ENCODE assay signal across 7 mouse cellular contexts in genomic region chr12:116077074-116077854, GRCm38 (mm10). TPM values are rescaled to one million over a fixed set of nuclear protein-coding genes. Genes with fewer than 3 reads are reported as not detected.
A peak's percentile ranks its signal among the peaks of the same experiment; 100 is the strongest.
DNase-seq lines count a peak whose midpoint lies in the region; ATAC-seq and TF ChIP-seq lines count a peak whose summit lies in the region.

TSS of gene Vipr2 (plus strand) at chr12:116077726.

- ATAC-seq in embryonic facial prominence, embryonic 15.5 days (ENCODE audit: insufficient number of reproducible peaks, low FRiP score, low TSS enrichment, low read depth), result peak; percentile 85
- peak; percentile 62 for ATAC-seq in heart, postnatal 0 days (ENCODE audit: insufficient read depth, low read depth)
- peak; percentile 93 for ATAC-seq in limb, embryonic 11.5 days (ENCODE audit: insufficient number of reproducible peaks, low FRiP score, low TSS enrichment, low read depth)
- ATAC-seq in stomach, embryonic 14.5 days (ENCODE audit: insufficient number of reproducible peaks, insufficient read depth, low FRiP score, low read depth), result peak; percentile 94

- peak within 1 kb of the TSS; percentile 44 for H3K9ac ChIP-seq in embryonic facial prominence, embryonic 15.5 days
- no peak within 1 kb of the TSS for H3K9ac ChIP-seq in heart, postnatal 0 days (replicated peaks; ENCODE audit: low read depth, low read length)
- peak within 1 kb of the TSS; percentile 67 for H3K9ac ChIP-seq in limb, embryonic 11.5 days (ENCODE audit: low read length)
- H3K9ac ChIP-seq in stomach, embryonic 14.5 days (replicated peaks; ENCODE audit: low read depth, low read length), result peak within 1 kb of the TSS; percentile 43

- no peak within 1 kb of the TSS for H3K27ac ChIP-seq in bone marrow macrophage, adult 2 months (ENCODE audit: insufficient read depth, low read depth, low read length)
- no peak within 1 kb of the TSS for H3K27ac ChIP-seq in embryonic facial prominence, embryonic 15.5 days (replicated peaks)
- no peak within 1 kb of the TSS for H3K27ac ChIP-seq in heart, postnatal 0 days (ENCODE audit: low read depth)
- no peak within 1 kb of the TSS for H3K27ac ChIP-seq in limb, embryonic 11.5 days (replicated peaks; ENCODE audit: low read depth, low read length)
- H3K27ac ChIP-seq in midbrain, embryonic 10.5 days (replicated peaks), result peak within 1 kb of the TSS; percentile 88
- no peak within 1 kb of the TSS for H3K27ac ChIP-seq in stomach, embryonic 14.5 days (ENCODE audit: low read length)

- TF ChIP-seq CTCF in bone marrow macrophage, adult 2 months (IDR thresholded peaks at IDR 0.05; ENCODE audit: low read depth, low read length), result no peak
- TF ChIP-seq CTCF in heart, postnatal 0 days (IDR thresholded peaks at IDR 0.05; ENCODE audit: low read depth), result no peak

- TF ChIP-seq POLR2A in bone marrow macrophage, adult 2 months (IDR thresholded peaks at IDR 0.05; ENCODE audit: borderline replicate concordance, low read depth, low read length), result no peak

- H3K4me3 ChIP-seq in bone marrow macrophage, adult 2 months (ENCODE audit: insufficient read depth, low read length), result peak within 1 kb of the TSS; percentile 64
- H3K4me3 ChIP-seq in embryonic facial prominence, embryonic 15.5 days (replicated peaks), result peak within 1 kb of the TSS; percentile 50
- H3K4me3 ChIP-seq in heart, postnatal 0 days (ENCODE audit: low read depth, low read length), result peak within 1 kb of the TSS; percentile 47
- peak within 1 kb of the TSS; percentile 50 for H3K4me3 ChIP-seq in limb, embryonic 11.5 days (ENCODE audit: low read depth, low read length)
- peak within 1 kb of the TSS; percentile 72 for H3K4me3 ChIP-seq in midbrain, embryonic 10.5 days
- H3K4me3 ChIP-seq in stomach, embryonic 14.5 days (ENCODE audit: low read depth, low read length), result peak within 1 kb of the TSS; percentile 54

- H3K9me3 ChIP-seq in embryonic facial prominence, embryonic 15.5 days (replicated peaks), result no peaks in the 10 kb centered on the region
- no peaks in the 10 kb centered on the region for H3K9me3 ChIP-seq in heart, postnatal 0 days (replicated peaks; ENCODE audit: control insufficient read depth, low read length)
- H3K9me3 ChIP-seq in limb, embryonic 11.5 days (ENCODE audit: control insufficient read depth, low read length), result no peaks in the 10 kb centered on the region
- H3K9me3 ChIP-seq in midbrain, embryonic 10.5 days (replicated peaks), result no peaks in the 10 kb centered on the region
- no peaks in the 10 kb centered on the region for H3K9me3 ChIP-seq in stomach, embryonic 14.5 days (ENCODE audit: control insufficient read depth, low read depth, low read length)

- no peak for TF ChIP-seq EP300 in heart, postnatal 0 days (IDR thresholded peaks at IDR 0.05; ENCODE audit: low read depth)

- DNase-seq in Muller cell, postnatal 12 days (ENCODE audit: inconsistent ontology term), result peak; percentile 63
- peak; percentile 13 for DNase-seq in heart, postnatal 0 days (ENCODE audit: low spot score)
- DNase-seq in limb, embryonic 11.5 days (ENCODE audit: low spot score), result peak; percentile 86
- DNase-seq in midbrain, embryonic 10.5 days (ENCODE audit: low spot score), result peak; percentile 84

- peaks cover 21% of the 10 kb centered on the region for H3K27me3 ChIP-seq in embryonic facial prominence, embryonic 15.5 days
- H3K27me3 ChIP-seq in heart, postnatal 0 days (ENCODE audit: control insufficient read depth, insufficient read depth, low read length), result peaks cover 29% of the 10 kb centered on the region
- peaks cover 5% of the 10 kb centered on the region; the same call in 1 of the 2 replicates for H3K27me3 ChIP-seq in limb, embryonic 11.5 days (ENCODE audit: control insufficient read depth, insufficient read depth, low read length)
- peaks cover 40% of the 10 kb centered on the region for H3K27me3 ChIP-seq in midbrain, embryonic 10.5 days (ENCODE audit: low read depth, poor library complexity, severe bottlenecking)
- no peaks in the 10 kb centered on the region for H3K27me3 ChIP-seq in stomach, embryonic 14.5 days (ENCODE audit: control insufficient read depth, insufficient read depth, low read length)

- H3K36me3 ChIP-seq in embryonic facial prominence, embryonic 15.5 days, result no peaks in the 10 kb centered on the region
- H3K36me3 ChIP-seq in heart, postnatal 0 days (replicated peaks; ENCODE audit: control insufficient read depth, insufficient read depth, low read length), result no peaks in the 10 kb centered on the region
- H3K36me3 ChIP-seq in limb, embryonic 11.5 days (ENCODE audit: control insufficient read depth, insufficient read depth, low read length), result no peaks in the 10 kb centered on the region
- H3K36me3 ChIP-seq in midbrain, embryonic 10.5 days, result no peaks in the 10 kb centered on the region
- no peaks in the 10 kb centered on the region for H3K36me3 ChIP-seq in stomach, embryonic 14.5 days (ENCODE audit: control insufficient read depth, insufficient read depth, low read length)

- H3K4me1 ChIP-seq in bone marrow macrophage, adult 2 months (ENCODE audit: control insufficient read depth, insufficient read depth, low read length), result no peaks in the 10 kb centered on the region
- peaks cover 4% of the 10 kb centered on the region; the same call in 1 of the 2 replicates for H3K4me1 ChIP-seq in embryonic facial prominence, embryonic 15.5 days
- H3K4me1 ChIP-seq in heart, postnatal 0 days (ENCODE audit: control insufficient read depth, insufficient read depth), result 0 out of 2 replicates have a peak, but pooled peaks cover 8% of the 10 kb centered on the region
- no peaks in the 10 kb centered on the region for H3K4me1 ChIP-seq in limb, embryonic 11.5 days (ENCODE audit: control insufficient read depth, insufficient read depth, low read length)
- H3K4me1 ChIP-seq in midbrain, embryonic 10.5 days, result peaks cover 17% of the 10 kb centered on the region
- 0 out of 2 replicates have a peak, but pooled peaks cover 3% of the 10 kb centered on the region for H3K4me1 ChIP-seq in stomach, embryonic 14.5 days (ENCODE audit: control insufficient read depth, insufficient read depth, low read length)

- peak within 1 kb of the TSS; percentile 90 for H3K4me2 ChIP-seq in embryonic facial prominence, embryonic 15.5 days (replicated peaks)
- H3K4me2 ChIP-seq in heart, postnatal 0 days (ENCODE audit: low read depth, low read length), result peak within 1 kb of the TSS; percentile 79
- peak within 1 kb of the TSS; percentile 90 for H3K4me2 ChIP-seq in limb, embryonic 11.5 days (ENCODE audit: low read depth, severe bottlenecking)
- peak within 1 kb of the TSS; percentile 80 for H3K4me2 ChIP-seq in stomach, embryonic 14.5 days (replicated peaks; ENCODE audit: low read depth, low read length)

- 4% methylated on average over 33 of the region's 33 CpGs for WGBS in embryonic facial prominence, embryonic 15.5 days
- whole genome bisulfite sequencing in heart, postnatal 0 days, result 6% methylated on average over 32 of the region's 33 CpGs
- 6% methylated on average over 33 of the region's 33 CpGs for WGBS in limb, embryonic 11.5 days
- 5% methylated on average over 33 of the region's 33 CpGs for WGBS in midbrain, embryonic 10.5 days
- WGBS in stomach, embryonic 14.5 days, result 5% methylated on average over 33 of the region's 33 CpGs

RNA-seq across cellular contexts. Expression of gene Vipr2, which starts in this region (rescaled TPM):
- not detected in 2 replicates for polyA plus RNA-seq in bone marrow macrophage, adult 2 months (2012; ENCODE audit: insufficient read depth, insufficient read length, missing spikeins)
- 1.8 and 2.6 TPM in 2 replicates for polyA plus RNA-seq in embryonic facial prominence, embryonic 15.5 days (2015; fragmentation: Nextera tagmentation; extraction: Ambion mirVana)
- 0.85 and 1.3 TPM in 2 replicates for total RNA-seq in heart, postnatal 0 days (2014; rRNA removed; ENCODE audit: low replicate concordance)
- polyA plus RNA-seq in heart, postnatal 0 days (2015; fragmentation: Nextera tagmentation; extraction: Ambion mirVana), result 0.30 TPM in 2 replicates
- polyA plus RNA-seq in limb, embryonic 11.5 days (2014; fragmentation: Nextera tagmentation; extraction: Ambion mirVana), result 2.1 and 2.6 TPM in 2 replicates
- polyA plus RNA-seq in midbrain, embryonic 10.5 days (2016; fragmentation: Nextera tagmentation; extraction: Ambion mirVana), result 2.9 and 3.9 TPM in 2 replicates
- 14.6 and 17.1 TPM in 2 replicates for polyA plus RNA-seq in stomach, embryonic 14.5 days (2014; fragmentation: Nextera tagmentation; extraction: Ambion mirVana)

Comparison
In these comparisons a context has a peak if more than half of its experiments do, and no peak if none do; other contexts are left out.
1. DNase-seq: peak in every context shown above with its lines; median percentile 86 in limb, embryonic 11.5 days; 84 in midbrain, embryonic 10.5 days; 63 in Muller cell, postnatal 12 days; 13 in heart, postnatal 0 days.